Mouse (Mus musculus): Measurements from ENCODE around the gene Ptgdr2. TPM values are rescaled to one million over a fixed set of nuclear protein-coding genes. Genes with fewer than 3 reads are reported as not detected.

Gene Ptgdr2
- polyA plus RNA-seq, 1 experiment from 2014 or later, result not detected

- Histone ChIP-seq H3K4me2 (replicated peaks; ENCODE audit: low read depth) (no peak overlapping the region), H3K27ac (ENCODE audit: low read depth, low read length) (peak overlapping the region; percentile 64), H3K9ac (ENCODE audit: low read depth, low read length) (no peak overlapping the region), H3K4me1 (replicated peaks; ENCODE audit: control insufficient read depth, insufficient read depth, low read length) (peaks cover 4% of the 10 kb centered on the region; the same call in 1 of the 2 replicates), H3K27me3 (replicated peaks; ENCODE audit: control insufficient read depth, insufficient read depth, low read length) (no peaks in the 10 kb centered on the region), H3K36me3 (ENCODE audit: control insufficient read depth, insufficient read depth) (peaks cover 10% of the 10 kb centered on the region; the same call in 1 of the 2 replicates), H3K4me3 (ENCODE audit: low read depth, low read length) (no peak overlapping the region), H3K9me3 (ENCODE audit: control insufficient read depth) (no peaks in the 10 kb centered on the region)
- no peak for TF ChIP-seq CTCF (IDR thresholded peaks at IDR 0.05; ENCODE audit: low read depth)
- no peak for ATAC-seq
- WGBS, result 58% methylated on average over 6 of the region's 6 CpGs
Observed at GRCm38 (mm10) chr19:10909087-10909721, 27.8 kb upstream of the Ptgdr2 start.

DNA sequence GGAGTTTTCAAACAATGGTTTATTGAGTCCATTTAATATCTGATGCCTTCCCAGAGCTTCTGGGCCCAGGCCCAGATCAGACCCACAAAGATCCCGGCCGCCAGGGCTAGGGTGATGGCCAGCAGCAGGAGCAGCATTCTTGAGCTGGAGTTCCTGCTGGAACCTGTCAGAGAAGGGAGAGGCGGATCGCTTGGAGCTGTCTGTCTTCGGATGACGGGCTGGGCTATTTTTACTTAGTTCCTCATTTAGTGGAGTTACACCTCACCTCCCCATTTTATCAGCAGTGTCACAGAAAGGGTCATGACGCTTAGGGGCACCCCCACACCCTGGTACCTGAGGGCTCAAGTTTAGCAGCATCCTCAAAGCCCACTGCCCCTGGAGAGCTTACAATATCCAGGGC is 22.7 kb upstream of the Ptgdr2 start:
- H3K27me3 ChIP-seq (replicated peaks; ENCODE audit: control insufficient read depth, insufficient read depth, low read length), result no peaks in the 10 kb centered on the region
- no peak overlapping the region for H3K4me2 ChIP-seq (replicated peaks; ENCODE audit: low read depth)
- H3K9ac ChIP-seq (ENCODE audit: low read depth, low read length), result no peak overlapping the region
- no peak overlapping the region for H3K4me3 ChIP-seq (ENCODE audit: low read depth, low read length)
- no peaks in the 10 kb centered on the region for H3K36me3 ChIP-seq (ENCODE audit: control insufficient read depth, insufficient read depth)
- no peak for TF ChIP-seq CTCF (IDR thresholded peaks at IDR 0.05; ENCODE audit: low read depth)
- H3K4me1 ChIP-seq (replicated peaks; ENCODE audit: control insufficient read depth, insufficient read depth, low read length), result no peaks in the 10 kb centered on the region
- ATAC-seq, result no peak
- 60% methylated on average over 7 of the region's 7 CpGs for WGBS
- H3K9me3 ChIP-seq (ENCODE audit: control insufficient read depth), result no peaks in the 10 kb centered on the region
- H3K27ac ChIP-seq (ENCODE audit: low read depth, low read length), result no peak overlapping the region

DNA sequence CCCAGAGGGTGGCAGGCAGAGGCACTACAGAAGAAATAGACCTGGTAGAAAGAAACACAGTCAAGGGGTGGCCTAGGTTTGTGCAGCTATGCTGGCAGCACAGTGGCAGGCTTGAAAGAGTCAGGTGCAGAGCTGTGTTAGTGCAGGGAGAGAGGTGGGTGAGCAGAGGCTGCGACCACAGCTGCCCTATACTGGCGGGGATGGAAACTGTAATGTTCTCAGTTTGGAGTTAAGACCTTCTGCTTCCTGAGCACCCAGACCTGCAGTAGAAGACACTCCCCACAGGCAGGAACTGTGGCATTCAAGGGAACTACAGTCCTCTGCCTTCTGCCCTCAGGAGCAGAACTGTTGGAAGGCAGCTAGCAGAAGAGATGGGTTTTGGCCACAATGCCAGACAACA is 22.1 kb upstream of the Ptgdr2 start:
- H3K4me1 ChIP-seq (replicated peaks; ENCODE audit: control insufficient read depth, insufficient read depth, low read length), result no peaks in the 10 kb centered on the region
- H3K27ac ChIP-seq (ENCODE audit: low read depth, low read length), result no peak overlapping the region
- H3K9me3 ChIP-seq (ENCODE audit: control insufficient read depth), result no peaks in the 10 kb centered on the region
- H3K4me3 ChIP-seq (ENCODE audit: low read depth, low read length), result no peak overlapping the region
- no peak for TF ChIP-seq CTCF (IDR thresholded peaks at IDR 0.05; ENCODE audit: low read depth)
- H3K4me2 ChIP-seq (replicated peaks; ENCODE audit: low read depth), result no peak overlapping the region
- H3K9ac ChIP-seq (ENCODE audit: low read depth, low read length), result no peak overlapping the region
- no peak for ATAC-seq
- 88% methylated on average over 2 of the region's 2 CpGs for WGBS
- no peaks in the 10 kb centered on the region for H3K36me3 ChIP-seq (ENCODE audit: control insufficient read depth, insufficient read depth)
- H3K27me3 ChIP-seq (replicated peaks; ENCODE audit: control insufficient read depth, insufficient read depth, low read length), result no peaks in the 10 kb centered on the region

GRCm38 (mm10) chr19:10916506-10916905 is 20.5 kb upstream of the Ptgdr2 start:
- Histone ChIP-seq H3K4me1 (replicated peaks; ENCODE audit: control insufficient read depth, insufficient read depth, low read length) (no peaks in the 10 kb centered on the region), H3K27ac (ENCODE audit: low read depth, low read length) (no peak overlapping the region), H3K9me3 (ENCODE audit: control insufficient read depth) (no peaks in the 10 kb centered on the region), H3K27me3 (replicated peaks; ENCODE audit: control insufficient read depth, insufficient read depth, low read length) (no peaks in the 10 kb centered on the region), H3K9ac (ENCODE audit: low read depth, low read length) (no peak overlapping the region), H3K36me3 (ENCODE audit: control insufficient read depth, insufficient read depth) (no peaks in the 10 kb centered on the region), H3K4me3 (ENCODE audit: low read depth, low read length) (no peak overlapping the region), H3K4me2 (replicated peaks; ENCODE audit: low read depth) (no peak overlapping the region)
- 59% methylated on average over 5 of the region's 5 CpGs for WGBS
- TF ChIP-seq CTCF (IDR thresholded peaks at IDR 0.05; ENCODE audit: low read depth), result no peak
- ATAC-seq, result no peak

- H3K36me3 ChIP-seq (ENCODE audit: control insufficient read depth, insufficient read depth), result no peaks in the 10 kb centered on the region
- 82% methylated on average over 10 of the region's 10 CpGs for WGBS
- no peak for TF ChIP-seq CTCF (IDR thresholded peaks at IDR 0.05; ENCODE audit: low read depth)
- H3K9ac ChIP-seq (ENCODE audit: low read depth, low read length), result no peak overlapping the region
- no peaks in the 10 kb centered on the region for H3K4me1 ChIP-seq (replicated peaks; ENCODE audit: control insufficient read depth, insufficient read depth, low read length)
- no peak overlapping the region for H3K27ac ChIP-seq (ENCODE audit: low read depth, low read length)
- 0 out of 2 replicates have a peak, but pooled peaks have one; percentile 9 for ATAC-seq
- H3K27me3 ChIP-seq (replicated peaks; ENCODE audit: control insufficient read depth, insufficient read depth, low read length), result no peaks in the 10 kb centered on the region
- no peak overlapping the region for H3K4me3 ChIP-seq (ENCODE audit: low read depth, low read length)
- no peak overlapping the region for H3K4me2 ChIP-seq (replicated peaks; ENCODE audit: low read depth)
- no peaks in the 10 kb centered on the region for H3K9me3 ChIP-seq (ENCODE audit: control insufficient read depth)
Observed at GRCm38 (mm10) chr19:10918321-10918991, 18.5 kb upstream of the Ptgdr2 start.

- Histone ChIP-seq H3K9ac (ENCODE audit: low read depth, low read length) (no peak within 1 kb of the TSS), H3K9me3 (ENCODE audit: control insufficient read depth) (no peaks in the 10 kb centered on the region), H3K27me3 (replicated peaks; ENCODE audit: control insufficient read depth, insufficient read depth, low read length) (no peaks in the 10 kb centered on the region), H3K27ac (ENCODE audit: low read depth, low read length) (no peak within 1 kb of the TSS), H3K4me1 (replicated peaks; ENCODE audit: control insufficient read depth, insufficient read depth, low read length) (no peaks in the 10 kb centered on the region), H3K4me3 (ENCODE audit: low read depth, low read length) (no peak within 1 kb of the TSS), H3K4me2 (replicated peaks; ENCODE audit: low read depth) (no peak within 1 kb of the TSS), H3K36me3 (ENCODE audit: control insufficient read depth, insufficient read depth) (no peaks in the 10 kb centered on the region)
- 63% methylated on average over 2 of the region's 2 CpGs for WGBS
- TF ChIP-seq CTCF (IDR thresholded peaks at IDR 0.05; ENCODE audit: low read depth), result no peak
- ATAC-seq, result no peak
Observed at GRCm38 (mm10) chr19:10920532-10920931, 16.4 kb upstream of the Ptgdr2 start, which contains the start of gene Zp1. Gene Zp1, minus strand, starts transcription at chr19:10920632.
